Mouse (Mus musculus) thymus, postnatal 0 days (tissue): ENCODE measurements at regions not wholly inside any gene's neighbourhood (a gene's known extent, or its start where the extent isn't known, plus 50 kb on each side); places are given as distances from the start of the nearest gene placed in this dataset.

Experiments used
- DNase-seq: peaks from one replicate; pipeline ENCODE4 v3.0.0-alpha.2; 2015; ENCODE audit warnings: low spot score

- no peak for DNase-seq
Measured at GRCm38 (mm10) chr11:112979413-112979812, 197.4 kb downstream of the Sox9 start.

- no peak for DNase-seq
Measured at GRCm38 (mm10) chr11:112982165-112982801, 200.3 kb downstream of the Sox9 start.

- no peak for DNase-seq
Measured at GRCm38 (mm10) chr11:112982802-112983591, 201.0 kb downstream of the Sox9 start.

DNA sequence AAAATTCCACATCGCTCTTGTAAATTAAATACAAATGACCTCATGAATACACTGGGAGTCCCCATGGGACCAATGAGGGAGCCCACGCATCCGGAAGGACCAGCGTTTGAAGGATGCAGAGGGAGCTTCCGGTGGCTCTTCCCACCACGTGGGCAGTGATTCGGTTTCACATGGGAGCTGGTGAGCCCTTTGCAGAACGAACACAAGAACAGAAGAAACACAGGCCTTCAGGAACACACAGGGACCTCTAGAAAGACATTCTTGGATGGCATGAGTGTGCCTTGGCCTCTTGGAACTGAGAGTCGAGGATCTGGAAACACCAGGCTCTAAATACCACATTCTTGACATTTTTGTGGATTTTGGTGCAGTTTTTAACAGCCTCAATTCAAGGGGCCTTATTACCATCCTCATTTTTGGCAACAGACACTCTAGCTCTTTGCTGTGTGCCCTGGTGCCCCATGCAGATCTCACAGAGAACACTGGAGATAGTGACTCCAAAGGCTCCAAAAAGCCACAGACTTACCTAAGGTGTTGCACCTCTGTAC lies 204.1 kb downstream of the Sox9 start:
- no peak for DNase-seq

DNA sequence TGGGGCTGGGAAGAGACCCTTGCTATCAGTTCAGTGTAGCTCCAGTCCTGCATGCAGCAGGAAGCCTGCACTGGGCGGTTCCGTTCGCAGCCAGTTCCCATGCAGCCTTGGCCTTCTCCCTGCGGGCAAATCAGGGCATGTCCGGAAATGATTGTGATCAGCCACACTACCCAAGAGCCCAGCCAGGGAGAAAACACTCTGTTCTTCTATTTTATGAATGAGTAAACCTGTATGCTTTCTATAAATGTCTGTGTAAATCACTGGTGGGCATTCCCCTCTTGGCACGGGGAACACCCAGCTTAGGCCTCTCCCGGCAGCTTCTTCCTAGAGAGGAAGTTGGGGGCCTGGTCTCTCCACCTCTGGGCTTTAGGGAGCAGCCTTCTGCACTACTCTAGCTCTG lies 205.8 kb downstream of the Sox9 start:
- no peak for DNase-seq

DNA sequence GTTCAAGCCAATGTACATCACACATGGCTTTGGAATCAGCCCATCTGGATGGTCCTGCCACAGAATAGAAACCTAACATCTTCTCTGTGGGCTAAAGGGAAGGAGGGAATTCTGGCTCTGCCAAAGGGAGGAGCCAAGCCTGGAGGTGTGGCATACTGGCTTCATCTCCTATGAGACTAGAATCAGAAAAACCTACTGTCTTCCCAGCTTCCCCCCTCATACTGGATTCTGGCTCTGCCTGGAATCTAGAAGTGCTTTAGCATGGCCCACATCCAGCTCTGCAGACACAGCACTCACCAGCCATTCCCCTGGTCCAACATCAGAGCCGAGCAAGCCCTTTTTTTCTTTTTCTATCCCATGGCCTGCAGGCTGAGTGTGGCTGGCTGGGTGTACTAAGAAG lies 206.9 kb downstream of the Sox9 start:
- no peak for DNase-seq

GRCm38 (mm10) chr11:112989981-112990512 lies 208.0 kb downstream of the Sox9 start:
- no peak for DNase-seq

- DNase-seq, result no peak
Measured at GRCm38 (mm10) chr11:112990751-112991150, 208.7 kb downstream of the Sox9 start.

DNA sequence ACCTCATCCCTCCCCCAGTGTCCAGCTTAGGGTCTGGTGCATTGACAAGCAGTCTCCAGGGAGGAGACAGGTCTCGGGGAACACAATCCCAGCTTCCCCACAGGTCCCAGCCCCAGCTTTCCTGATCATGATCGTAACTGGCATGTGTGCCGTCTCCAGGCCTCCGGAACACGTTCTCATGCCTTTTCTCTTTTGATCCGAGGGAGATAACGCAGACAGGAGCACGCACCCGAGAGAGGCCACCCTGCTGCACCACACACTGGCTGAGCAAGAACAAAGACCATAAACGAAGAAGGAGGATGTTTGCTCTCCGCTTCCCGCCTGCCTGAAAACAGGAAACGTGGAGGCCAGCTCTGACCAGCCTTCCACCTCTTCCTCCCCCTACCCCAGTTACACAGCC lies 209.8 kb downstream of the Sox9 start:
- DNase-seq, result no peak

DNA sequence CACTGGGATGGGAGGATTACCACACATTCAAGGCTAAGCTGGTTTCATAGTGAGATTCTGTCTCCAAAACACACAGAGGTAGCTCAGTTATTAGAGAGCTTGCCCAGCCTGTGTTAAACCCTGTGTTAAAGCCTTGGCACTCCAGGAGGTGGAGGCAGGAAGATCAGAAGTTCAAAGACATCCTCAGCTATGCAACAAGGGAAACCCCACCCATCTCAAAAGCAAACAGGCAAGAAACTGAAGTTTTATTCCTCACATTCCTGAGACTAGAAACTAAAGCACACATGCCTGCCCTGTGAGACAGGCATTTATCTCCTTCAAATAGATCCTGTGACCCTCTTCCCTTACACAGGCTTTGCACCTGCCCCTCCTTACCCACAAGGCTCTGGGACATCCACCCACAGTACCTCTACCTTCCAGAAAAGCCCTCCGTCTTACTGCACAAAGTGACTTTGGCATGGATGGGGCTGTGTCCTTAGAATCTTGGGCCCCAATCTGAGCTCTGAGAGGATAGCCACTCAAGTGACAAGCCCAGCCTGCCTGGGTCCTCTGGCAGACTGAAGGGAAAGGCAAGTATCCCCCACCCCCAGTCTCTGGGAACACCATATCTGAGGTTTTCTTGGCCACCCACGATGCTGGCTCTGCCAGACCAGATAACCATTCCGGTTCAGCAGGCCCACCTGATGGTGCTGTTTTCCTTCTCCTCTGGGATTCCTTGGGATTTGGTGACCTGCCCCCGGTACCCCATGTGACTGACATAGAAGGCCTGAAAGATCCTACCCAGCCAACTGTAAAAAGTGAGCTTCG lies 217.0 kb downstream of the Sox9 start:
- DNase-seq, result no peak

GRCm38 (mm10) chr11:113001071-113001470 lies 219.0 kb downstream of the Sox9 start:
- no peak for DNase-seq

- no peak for DNase-seq
Measured at GRCm38 (mm10) chr11:113005895-113006294, 223.9 kb downstream of the Sox9 start.

GRCm38 (mm10) chr11:113008521-113008920 lies 226.5 kb downstream of the Sox9 start:
- DNase-seq, result no peak

DNA sequence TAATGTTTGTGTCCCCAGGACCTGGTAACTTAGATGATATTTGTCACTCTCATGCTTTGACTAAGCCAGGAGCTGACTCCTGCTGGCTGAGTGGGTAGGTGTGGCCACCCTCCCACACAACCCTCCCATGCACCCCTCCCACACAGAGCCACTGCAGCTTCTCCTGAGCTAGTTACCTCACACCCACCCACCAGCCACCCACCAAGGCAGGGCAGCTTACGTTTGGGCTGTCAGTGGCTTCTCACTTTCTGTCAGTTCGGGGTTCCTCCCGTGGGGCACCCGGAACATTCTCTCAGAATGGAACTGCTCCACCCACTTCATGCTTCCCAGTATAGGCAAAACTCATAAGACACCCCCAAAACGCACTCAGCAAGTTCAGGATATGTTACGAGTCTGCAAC lies 227.4 kb downstream of the Sox9 start:
- DNase-seq, result no peak

DNA sequence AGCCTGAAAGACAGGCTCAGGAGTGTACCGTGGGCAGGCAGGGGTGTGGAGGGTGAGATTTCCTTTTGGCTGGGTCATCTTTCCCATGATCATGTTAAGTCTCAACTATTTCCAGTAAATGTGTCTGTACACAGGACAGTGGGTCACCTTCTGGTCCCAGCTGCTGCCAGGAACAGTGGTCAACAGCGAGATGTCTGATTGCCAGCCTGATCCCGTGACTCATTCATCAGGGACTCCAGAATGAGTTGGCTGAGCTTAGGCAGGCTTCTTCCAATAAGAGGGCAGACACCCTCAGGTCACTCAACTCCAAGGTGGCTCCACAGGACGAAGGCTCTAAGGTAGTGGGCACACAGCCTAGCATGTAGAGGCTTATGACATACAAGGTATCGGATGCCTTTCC lies 228.9 kb downstream of the Sox9 start:
- DNase-seq, result no peak

DNA sequence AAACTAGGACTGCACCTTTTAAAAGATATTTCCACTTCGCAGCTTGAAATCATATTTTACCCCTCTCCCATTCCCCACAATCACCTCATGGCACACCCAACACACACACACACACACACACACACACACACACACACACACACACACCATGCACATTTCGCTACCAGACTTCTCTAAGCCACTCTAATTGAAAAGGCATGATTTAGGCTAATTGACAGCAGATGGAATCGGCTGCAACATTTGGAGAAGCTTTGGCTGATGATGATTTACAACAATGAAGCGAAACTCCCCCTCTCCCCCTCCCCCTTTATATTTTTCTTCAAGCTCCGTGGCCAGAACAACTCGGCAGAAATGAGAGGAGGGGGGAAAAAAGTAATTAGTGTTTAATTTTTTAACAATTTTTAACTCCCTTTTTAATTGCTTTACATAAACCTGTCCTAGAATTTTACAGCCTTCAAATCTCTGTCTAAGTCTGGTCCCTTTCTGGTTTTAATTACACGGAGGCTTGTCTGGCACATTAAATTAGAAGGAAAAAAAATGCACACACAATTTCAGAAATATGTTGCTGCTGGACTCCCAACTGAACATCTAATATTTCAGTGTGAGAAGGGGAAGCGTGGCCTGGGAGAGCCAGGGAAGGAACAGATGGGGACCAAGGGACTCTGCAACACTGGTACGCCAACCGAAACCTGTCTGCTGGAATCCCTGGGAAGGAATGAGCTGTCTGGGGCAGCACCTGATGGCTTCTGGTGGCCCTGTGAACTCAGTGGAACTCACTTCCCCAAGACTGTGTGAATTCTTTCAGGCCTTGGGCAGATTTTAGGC lies 232.4 kb downstream of the Sox9 start:
- DNase-seq, result no peak

- no peak for DNase-seq
Measured at GRCm38 (mm10) chr11:113015686-113016304, 233.8 kb downstream of the Sox9 start.

DNA sequence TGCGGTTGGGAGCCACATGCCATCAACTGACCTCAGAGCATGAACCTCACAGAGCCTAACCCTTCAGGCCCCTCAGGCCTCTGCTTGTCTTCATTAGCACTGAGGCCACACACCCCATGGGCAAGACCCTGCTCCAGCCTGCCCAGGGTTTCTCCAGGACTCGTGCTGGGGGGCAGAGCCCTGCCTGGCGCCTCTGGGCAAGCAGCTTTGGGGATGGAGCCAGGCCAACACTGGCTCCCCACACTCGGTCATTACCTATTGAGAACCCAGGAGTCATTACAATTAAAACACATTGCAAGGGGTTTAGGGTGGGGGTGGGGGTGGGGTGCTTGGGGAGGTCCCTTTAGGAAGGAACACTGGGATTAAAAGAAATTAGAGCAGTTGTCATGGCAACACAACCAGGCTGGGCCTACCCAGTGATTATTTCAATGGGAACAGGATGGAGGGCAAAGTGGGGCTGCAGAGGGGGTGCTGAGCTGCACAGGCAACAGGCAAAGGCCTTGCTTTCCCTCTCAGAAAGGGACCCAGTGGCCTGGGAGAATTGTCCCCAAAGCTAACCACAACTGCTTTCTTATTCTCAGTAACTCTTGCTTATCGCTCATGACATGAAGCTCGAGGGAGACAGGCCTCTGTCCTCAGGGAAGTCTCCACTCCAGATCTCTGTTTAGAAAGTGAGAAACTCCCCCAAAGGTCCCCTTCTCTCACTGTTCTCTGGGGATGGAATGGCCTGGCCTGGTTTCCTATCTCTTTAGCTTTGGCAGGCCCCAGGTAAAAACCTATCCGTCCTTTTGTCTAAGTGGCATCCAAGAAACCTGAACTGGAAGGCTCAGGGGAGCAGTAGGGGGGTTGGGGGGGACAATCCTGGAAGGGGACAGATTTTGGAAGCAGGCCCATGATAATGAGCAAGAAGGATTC lies 235.0 kb downstream of the Sox9 start:
- DNase-seq, result no peak

DNA sequence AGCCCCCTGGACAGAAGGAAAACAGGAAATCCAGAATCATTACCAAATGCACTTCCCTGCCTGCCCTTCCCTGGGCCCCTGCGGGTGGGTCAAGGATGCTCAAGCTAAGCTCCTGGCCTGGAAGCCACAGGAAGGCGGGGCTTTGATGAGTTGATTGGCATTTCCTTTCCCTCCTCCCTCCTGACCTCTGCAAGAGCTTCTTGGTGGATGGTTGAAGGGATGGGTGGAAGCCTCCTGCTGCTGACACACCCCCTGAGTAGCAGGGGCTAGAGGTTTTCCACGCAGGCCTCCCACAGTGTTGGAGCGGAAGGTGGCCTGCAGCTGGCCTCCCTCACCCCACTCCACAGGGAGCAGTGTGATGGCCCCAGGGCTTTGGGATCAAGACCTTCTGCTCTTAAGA lies 239.5 kb downstream of the Sox9 start:
- no peak for DNase-seq
